Mouse (Mus musculus) splenic B cell, adult 2 months (primary cell): ENCODE data around the gene Kmt5b.

Source experiments
- DNase-seq: peaks from one replicate; pipeline ENCODE4 v3.0.0-alpha.2; 2011; ENCODE audit warnings: low read depth, low spot score
- H3K27me3 ChIP-seq: 2 replicates; pipeline ENCODE4 v1.6.1; 2012; ENCODE audit warnings: mild to moderate bottlenecking, low read length, moderate library complexity, mixed read lengths; ENCODE audit not compliant: control insufficient read depth, poor library complexity, insufficient read depth, severe bottlenecking
- H3K36me3 ChIP-seq: 2 replicates; pipeline ENCODE4 v1.6.1; 2012; ENCODE audit warnings: mild to moderate bottlenecking, low read length, moderate library complexity, mixed read lengths; ENCODE audit not compliant: control insufficient read depth, poor library complexity, insufficient read depth, severe bottlenecking

Gene Kmt5b

DNA sequence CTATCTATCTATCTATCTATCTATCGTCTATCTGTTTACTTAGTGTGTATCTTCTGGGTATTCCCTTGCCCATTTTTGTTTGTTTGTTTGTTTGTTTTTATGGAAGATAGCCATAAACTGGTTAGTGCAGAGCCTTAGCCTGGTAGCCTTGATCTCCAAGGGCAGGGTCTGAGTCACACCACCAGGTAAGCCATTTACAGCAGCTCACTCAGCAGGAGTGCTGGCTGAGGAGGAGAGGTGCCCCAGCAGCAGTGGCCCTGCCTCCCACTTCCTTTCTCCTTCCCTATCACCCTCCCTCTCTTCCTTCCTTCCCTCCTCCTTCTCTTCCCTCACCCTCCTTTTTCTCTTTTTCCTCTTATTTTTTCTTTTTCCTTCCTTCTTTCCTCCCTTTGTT, 14.0 kb upstream of the Kmt5b start:
- H3K36me3 ChIP-seq: no peaks in the 10 kb centered on the region
- no peaks in the 10 kb centered on the region for H3K27me3 ChIP-seq
- DNase-seq: no peak

DNA sequence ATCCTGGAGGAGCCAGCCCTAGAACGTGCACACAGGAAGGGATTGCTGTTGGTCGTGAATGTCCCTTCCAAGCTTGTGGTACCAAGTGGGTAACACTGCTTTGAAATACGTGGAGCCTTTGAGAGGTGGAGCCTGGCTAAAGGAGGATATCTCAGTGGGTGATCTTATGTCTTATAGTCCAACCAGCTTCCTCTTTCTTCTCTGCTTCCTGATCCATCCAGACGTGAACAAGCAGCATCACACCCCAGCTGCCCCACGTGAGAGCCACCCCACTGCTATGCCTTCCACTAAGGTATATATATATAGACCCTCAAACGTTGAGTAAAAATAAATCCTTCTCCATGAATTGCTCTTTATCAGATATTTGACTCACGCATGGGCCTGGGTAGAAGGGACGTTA, 13.5 kb upstream of the Kmt5b start:
- peak; percentile 67 for DNase-seq
- Histone ChIP-seq H3K36me3 (no peaks in the 10 kb centered on the region), H3K27me3 (no peaks in the 10 kb centered on the region)

DNA sequence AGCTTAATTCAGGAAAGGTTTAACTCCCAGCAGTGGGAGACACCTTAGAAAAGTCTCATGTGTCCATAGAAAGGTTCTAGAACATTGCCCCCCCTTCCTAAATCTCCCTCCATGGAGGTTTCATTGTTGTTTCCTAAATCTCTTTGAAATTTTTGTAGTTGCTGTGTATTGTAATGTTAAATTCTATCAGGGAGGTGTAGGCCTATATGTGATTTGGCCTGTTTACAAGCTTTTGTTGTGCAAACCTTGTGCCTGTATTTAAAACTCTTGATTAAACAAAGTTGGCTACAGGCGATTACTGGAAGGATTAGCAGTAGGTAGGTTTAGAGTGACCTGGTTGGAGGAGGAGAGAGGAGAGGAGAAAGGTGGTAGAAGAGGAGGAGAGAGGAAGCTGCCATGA, 9.4 kb upstream of the Kmt5b start:
- Histone ChIP-seq H3K36me3 (no peaks in the 10 kb centered on the region), H3K27me3 (no peaks in the 10 kb centered on the region)
- no peak for DNase-seq

DNA sequence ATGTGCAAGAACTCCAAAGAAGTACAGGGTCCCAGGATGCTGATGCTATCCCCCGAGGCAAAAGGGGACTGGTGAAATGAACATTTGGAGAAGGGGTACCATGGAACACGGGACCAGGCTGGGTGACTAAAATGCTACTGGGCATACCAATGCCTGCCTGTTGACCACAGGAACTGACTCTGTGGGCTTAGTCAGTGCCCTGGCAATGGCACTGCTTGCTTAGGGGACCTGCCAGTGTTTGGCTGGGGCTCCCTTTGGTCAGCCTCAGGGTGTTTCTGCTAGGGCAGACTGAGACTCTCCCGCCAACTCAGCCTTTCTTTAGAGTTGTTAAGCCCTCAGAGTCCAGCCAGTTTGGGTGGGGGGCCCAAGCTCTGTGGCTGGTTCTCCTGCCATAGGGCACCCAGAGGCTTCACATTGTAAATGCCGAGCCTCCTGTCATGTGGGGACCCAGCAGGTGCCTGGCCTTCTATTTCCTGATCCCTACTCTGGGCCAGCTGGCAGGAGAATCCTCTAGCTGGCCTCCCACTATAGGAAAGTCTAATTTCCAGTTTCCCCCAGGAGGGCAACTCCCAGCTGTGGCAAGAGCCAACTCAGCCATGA, 1.9 kb upstream of the Kmt5b start:
- DNase-seq: no peak
- H3K27me3 ChIP-seq: no peaks in the 10 kb centered on the region
- no peaks in the 10 kb centered on the region for H3K36me3 ChIP-seq

DNA sequence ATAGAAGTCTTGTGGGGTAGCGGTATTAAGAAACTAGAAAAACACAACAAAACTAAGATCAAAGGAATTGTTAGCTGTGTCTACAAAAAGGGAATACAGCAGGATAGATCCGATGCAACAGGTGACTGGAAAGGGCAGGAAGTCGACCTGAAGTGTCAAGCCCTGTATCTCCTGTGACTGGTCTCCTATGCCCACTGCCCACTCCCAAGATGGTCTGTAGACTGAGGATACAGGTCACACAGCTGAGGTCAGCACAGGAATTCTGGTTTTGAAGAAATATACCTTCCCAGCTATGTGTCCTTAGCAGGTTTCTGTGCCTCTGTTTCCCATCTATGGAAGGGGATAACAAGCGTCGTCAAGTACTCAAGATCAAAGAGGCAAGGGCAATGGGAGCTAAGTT, 843 bp upstream of the Kmt5b start:
- no peak for DNase-seq
- H3K36me3 ChIP-seq: no peaks in the 10 kb centered on the region; the same call in 1 of the 2 replicates
- no peaks in the 10 kb centered on the region for H3K27me3 ChIP-seq

DNA sequence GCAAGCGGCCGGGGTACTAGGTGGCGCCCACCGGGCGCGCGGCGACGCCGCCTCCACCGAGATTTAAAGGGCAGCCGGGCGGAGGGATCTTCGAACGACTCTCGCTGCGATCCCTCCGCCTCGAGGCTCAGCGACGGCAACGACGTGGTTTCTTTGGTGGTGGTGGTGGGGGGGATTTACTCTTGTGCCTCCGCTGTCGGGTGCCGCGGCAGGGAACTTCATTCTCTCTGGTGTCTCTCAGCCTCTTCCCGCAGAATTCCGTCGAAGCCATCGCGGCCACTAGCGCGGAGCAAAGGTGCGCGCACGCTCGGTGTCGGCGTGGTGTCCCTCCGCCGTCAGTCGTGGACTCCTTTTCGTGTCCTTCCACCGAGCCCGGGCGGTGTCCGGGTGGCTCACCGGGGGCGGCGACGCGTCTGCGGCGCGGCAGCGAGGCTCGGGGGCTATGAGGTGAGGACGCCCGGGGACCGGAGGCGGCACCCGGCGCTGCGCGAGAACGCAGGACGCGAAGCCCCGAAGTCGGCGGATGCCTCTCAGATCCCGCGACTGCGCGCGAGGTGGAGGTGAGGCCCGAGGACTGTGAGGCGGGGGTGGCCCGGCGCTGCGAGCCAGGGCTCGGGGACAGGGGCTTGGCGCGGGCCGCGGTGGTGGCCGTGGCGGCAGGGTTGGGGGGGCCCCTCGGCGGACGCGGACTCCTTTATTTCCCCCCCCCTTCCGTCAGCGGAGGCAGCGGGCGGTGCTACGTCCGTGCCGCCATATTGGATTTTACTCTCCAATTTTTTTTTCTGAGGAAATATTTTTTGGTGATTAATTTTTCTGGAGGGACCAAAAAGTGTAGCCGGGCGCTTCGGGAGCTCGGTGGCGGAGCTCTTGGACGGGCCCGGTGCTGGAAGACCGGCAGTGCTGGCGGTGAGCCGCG, 818 bp downstream of the Kmt5b start:
- H3K27me3 ChIP-seq: no peaks in the 10 kb centered on the region
- no peaks in the 10 kb centered on the region; the same call in 1 of the 2 replicates for H3K36me3 ChIP-seq
- peak; percentile 92 for DNase-seq

DNA sequence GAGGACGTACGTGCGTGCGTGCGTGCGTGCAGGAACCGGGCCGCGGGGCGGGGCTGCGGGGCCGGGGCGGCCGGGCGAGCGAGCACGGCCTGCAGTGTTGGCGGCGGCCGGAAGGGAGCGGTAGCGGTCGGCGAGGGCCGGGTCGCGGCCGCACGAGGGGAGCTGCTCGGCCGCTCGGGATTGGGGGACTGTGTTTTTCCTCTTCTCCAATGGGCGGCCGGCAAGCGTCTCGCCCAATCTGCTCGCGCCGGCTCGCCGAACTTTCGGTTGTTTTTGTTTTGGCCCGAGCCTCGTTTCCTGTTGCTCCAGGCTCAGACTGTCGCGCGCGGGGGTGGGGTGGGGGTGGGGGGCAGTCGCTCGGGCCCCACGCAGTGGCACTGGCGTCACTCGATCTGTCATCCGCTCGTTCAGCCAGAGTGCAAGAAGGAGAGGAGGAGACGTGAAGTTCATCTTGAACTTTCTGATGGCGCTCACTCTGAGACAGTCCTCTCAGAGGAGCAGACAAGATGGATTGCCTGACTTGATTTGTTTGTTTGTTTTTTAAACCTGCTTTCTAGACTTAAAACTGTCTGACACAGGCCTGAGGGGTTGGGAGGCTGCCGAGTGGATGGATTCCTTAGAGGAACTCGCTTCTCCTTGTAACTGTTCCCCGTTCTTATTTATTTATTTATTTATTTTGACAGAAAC, 1.6 kb downstream of the Kmt5b start:
- no peaks in the 10 kb centered on the region for H3K27me3 ChIP-seq
- peak; percentile 95 for DNase-seq
- no peaks in the 10 kb centered on the region; the same call in 1 of the 2 replicates for H3K36me3 ChIP-seq

DNA sequence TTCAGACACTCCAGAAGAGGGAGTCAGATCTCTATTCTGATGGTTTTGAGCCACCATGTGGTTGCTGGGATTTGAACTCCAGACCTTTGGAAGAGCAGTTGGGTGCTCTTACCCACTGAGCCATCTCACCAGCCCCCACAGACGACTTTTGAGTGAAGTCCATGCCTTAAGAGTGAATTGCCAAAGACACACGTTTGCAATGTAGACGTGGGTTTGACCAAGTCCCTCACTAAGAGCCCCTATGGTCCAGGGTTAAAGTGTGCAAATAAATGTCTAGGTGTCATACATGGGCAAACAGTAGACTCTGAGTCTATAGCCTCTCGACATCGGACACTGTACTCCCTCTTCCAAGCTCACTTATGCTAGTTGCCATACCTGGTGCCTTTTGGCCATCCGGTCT, 2.3 kb downstream of the Kmt5b start:
- DNase-seq: peak; percentile 12
- H3K27me3 ChIP-seq: no peaks in the 10 kb centered on the region
- no peaks in the 10 kb centered on the region; the same call in 1 of the 2 replicates for H3K36me3 ChIP-seq

DNA sequence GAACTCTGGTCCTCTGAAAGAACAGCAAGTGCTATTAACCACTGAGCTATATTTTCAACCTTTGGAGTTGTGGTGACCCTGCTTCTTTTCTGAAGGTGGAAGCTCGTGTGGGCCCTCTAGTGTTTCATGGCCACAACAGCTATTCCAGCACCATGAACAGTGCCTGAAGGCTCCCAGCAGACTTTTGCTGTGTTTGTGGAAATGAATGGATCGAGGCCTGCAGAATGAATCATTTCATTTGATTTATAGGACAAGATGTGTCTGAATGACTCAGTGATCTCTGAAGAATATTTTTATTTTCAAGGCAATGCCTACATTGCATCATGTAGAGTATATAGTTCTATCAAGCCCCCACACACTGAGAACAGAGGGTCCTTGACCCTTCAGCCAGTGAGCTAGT, 6.9 kb downstream of the Kmt5b start:
- Histone ChIP-seq H3K36me3 (no peaks in the 10 kb centered on the region; the same call in 1 of the 2 replicates), H3K27me3 (no peaks in the 10 kb centered on the region)
- DNase-seq: peak; percentile 57

DNA sequence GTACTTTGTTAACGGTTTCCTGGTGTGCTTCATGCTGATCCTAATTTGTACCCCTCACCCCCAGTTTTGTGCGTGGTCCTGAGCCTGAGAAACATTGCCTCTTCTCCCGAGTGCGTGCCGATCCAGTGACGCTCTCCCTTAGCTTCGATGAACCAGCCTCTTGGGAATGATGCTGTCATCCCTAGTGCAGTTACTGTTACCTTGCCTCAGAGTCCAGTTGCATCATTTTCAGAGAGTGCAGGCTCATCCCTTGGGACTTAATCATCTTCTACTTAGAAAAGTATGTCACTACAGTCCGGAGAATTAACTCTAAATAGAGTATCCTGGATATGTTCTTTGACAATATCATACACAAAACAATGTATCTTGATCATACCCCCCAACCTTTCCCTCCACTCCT, 11.5 kb downstream of the Kmt5b start:
- no peaks in the 10 kb centered on the region for H3K36me3 ChIP-seq
- no peak for DNase-seq
- H3K27me3 ChIP-seq: no peaks in the 10 kb centered on the region

DNA sequence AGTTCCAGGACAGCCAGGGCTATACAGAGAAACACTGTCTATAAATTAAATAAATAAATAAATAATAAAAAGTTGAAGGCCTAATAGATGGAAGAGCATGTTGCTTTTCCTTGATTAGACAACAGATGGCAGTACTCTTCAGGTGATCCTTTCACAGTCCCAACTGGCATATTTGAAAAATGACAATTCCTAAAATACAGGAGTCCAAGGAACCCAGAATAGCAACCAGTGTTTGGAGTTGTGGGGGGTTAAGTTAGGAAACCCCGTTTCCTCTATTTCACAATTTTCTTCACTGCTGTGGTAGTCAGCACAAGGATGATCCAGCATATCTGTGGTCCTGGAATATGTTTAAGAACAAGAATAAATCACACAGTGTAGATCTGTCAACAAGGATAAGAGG, 22.9 kb downstream of the Kmt5b start:
- peak; percentile 14 for DNase-seq
- Histone ChIP-seq H3K27me3 (no peaks in the 10 kb centered on the region), H3K36me3 (peaks cover 13% of the 10 kb centered on the region)

DNA sequence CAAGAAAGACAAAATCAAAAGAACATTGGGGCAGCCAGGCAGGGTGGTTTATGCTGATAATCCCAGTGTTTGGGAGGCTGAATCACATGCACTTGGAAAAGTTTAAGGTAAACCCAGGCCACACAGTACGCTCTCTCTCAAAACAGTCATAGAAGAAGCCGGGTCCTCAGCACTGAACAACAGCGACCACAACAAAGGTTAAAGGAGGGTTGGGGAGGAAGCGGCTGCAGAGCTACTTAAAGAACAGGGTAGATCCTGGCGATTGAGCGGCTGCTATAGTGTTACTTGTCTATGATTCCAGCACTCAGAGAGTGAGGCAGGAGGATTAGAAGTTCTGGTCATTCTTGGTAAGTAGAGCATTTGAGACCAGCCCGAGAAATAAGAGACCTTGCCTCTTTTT, 38.3 kb downstream of the Kmt5b start:
- no peaks in the 10 kb centered on the region for H3K27me3 ChIP-seq
- no peak for DNase-seq
- H3K36me3 ChIP-seq: peaks cover 32% of the 10 kb centered on the region

DNA sequence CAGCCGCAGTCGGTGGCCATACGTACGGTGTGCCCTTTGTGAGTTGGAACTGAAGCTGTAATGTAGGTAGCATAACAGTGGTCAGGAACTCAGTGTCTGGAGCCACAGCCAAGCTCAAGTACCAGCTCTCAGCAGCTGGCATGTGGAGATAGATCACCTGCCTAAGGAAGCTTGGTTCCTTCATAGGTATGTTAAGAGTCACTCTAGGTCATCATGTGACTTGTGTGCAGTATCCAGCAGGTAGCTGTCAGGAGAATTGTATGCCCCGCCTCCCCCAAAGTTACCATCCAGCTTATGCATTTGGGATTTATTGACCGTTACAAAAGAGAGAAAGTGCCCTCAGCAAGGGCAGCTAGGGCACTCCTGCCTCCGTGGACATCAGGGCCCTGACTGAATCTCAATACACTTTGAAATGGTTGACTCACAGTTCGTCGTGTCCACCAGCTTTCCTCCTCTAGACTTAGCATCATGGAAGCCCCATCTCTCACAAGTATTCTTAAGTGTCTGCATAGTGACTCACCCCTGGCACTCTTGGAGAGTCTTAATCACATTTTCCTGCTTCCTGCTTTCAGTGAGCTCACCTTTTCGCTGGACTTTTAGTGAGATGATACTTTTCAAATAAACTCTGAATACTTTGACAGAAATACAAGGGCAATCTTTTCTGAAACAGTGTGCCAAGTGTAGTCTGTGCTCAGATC, 43.5 kb downstream of the Kmt5b start:
- H3K36me3 ChIP-seq: peaks cover 16% of the 10 kb centered on the region
- no peak for DNase-seq
- no peaks in the 10 kb centered on the region for H3K27me3 ChIP-seq

DNA sequence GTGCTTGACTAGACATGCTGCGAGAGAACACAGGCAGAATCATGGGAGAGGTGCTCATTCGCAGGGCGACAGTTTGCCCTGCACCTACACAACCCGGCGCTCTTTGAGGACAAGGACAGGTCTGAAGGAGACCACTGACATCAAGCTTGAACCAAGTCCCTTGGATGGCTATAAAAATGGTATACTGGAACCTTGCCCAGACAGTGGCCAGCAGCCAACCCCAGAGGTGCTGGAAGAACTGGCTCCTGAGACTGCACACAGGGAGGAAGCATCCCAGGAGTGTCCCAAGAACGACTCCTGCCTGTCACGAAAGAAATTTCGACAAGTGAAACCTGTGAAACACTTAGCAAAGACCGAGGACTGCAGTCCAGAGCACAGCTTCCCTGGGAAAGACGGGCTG, 47.2 kb downstream of the Kmt5b start:
- no peaks in the 10 kb centered on the region for H3K27me3 ChIP-seq
- DNase-seq: no peak
- H3K36me3 ChIP-seq: peaks cover 10% of the 10 kb centered on the region
